ENCODE assay signal across 8 mouse cellular contexts in genomic region chr15:89430341-89430740, GRCm38 (mm10). TPM values are rescaled to one million over a fixed set of nuclear protein-coding genes. Genes with fewer than 3 reads are reported as not detected.
A peak's percentile ranks its signal among the peaks of the same experiment; 100 is the strongest.
DNase-seq lines count a peak whose midpoint lies in the region; ATAC-seq lines count a peak whose summit lies in the region.

No protein-coding gene starts in this region.

- H3K4me1 ChIP-seq in lung, embryonic 16.5 days (replicated peaks; ENCODE audit: control insufficient read depth, insufficient read depth, low read length) = peaks cover 8% of the 10 kb centered on the region; the same call in 1 of the 2 replicates
- H3K4me1 ChIP-seq in brown adipose tissue, adult 24 weeks (ENCODE audit: control insufficient read depth, insufficient read depth, insufficient read length, low read length) = peaks cover 5% of the 10 kb centered on the region; the same call in 1 of the 2 replicates
- peaks cover 22% of the 10 kb centered on the region for H3K4me1 ChIP-seq in forebrain, embryonic 15.5 days

- peak overlapping the region; percentile 93 for H3K4me2 ChIP-seq in lung, embryonic 16.5 days (ENCODE audit: low read depth, low read length)
- peak overlapping the region; percentile 79 for H3K4me2 ChIP-seq in forebrain, embryonic 15.5 days (replicated peaks)

- H3K9me3 ChIP-seq in lung, embryonic 16.5 days (ENCODE audit: control insufficient read depth, low read length) = no peaks in the 10 kb centered on the region
- H3K9me3 ChIP-seq in forebrain, embryonic 15.5 days = no peaks in the 10 kb centered on the region

- 42% methylated on average over 6 of the region's 6 CpGs for WGBS in lung, embryonic 16.5 days
- 48% methylated on average over 6 of the region's 6 CpGs for WGBS in forebrain, embryonic 15.5 days

- no peak for ATAC-seq in lung, embryonic 16.5 days (ENCODE audit: low read depth)
- ATAC-seq in forebrain, embryonic 15.5 days (replicated peaks) = no peak
- 0 out of 2 replicates have a peak, but pooled peaks have one; percentile 1 for ATAC-seq in megakaryocyte progenitor cell, adult 5-6 weeks (replicated peaks; ENCODE audit: poor library complexity)

- H3K27me3 ChIP-seq in lung, embryonic 16.5 days (ENCODE audit: control insufficient read depth, insufficient read depth, low read depth, low read length) = no peaks in the 10 kb centered on the region
- no peaks in the 10 kb centered on the region for H3K27me3 ChIP-seq in forebrain, embryonic 15.5 days

- H3K36me3 ChIP-seq in lung, embryonic 16.5 days (ENCODE audit: control insufficient read depth, insufficient read depth, low read length) = peaks cover 5% of the 10 kb centered on the region
- peaks cover 17% of the 10 kb centered on the region; the same call in 1 of the 2 replicates for H3K36me3 ChIP-seq in forebrain, embryonic 15.5 days

- H3K9ac ChIP-seq in lung, embryonic 16.5 days (ENCODE audit: low read length) = peak overlapping the region; percentile 85
- peak overlapping the region; percentile 79 for H3K9ac ChIP-seq in forebrain, embryonic 15.5 days (replicated peaks)

- H3K4me3 ChIP-seq in lung, embryonic 16.5 days (ENCODE audit: low read length) = peak overlapping the region; percentile 84
- peak overlapping the region; percentile 91 for H3K4me3 ChIP-seq in brown adipose tissue, adult 24 weeks (ENCODE audit: insufficient read depth, low read depth, low read length)
- peak overlapping the region; percentile 81 for H3K4me3 ChIP-seq in forebrain, embryonic 15.5 days

- DNase-seq in lung, postnatal 4 days = no peak
- no peak for DNase-seq in layer of hippocampus, adult 8-10 months (ENCODE audit: low spot score in 2 of 2)
- no peak for DNase-seq in frontal cortex, postnatal 25 days (ENCODE audit: low spot score in 2 of 2)
- no peak for DNase-seq in left cerebral cortex, adult 11 months (ENCODE audit: low spot score)

- peak overlapping the region; percentile 98 for H3K27ac ChIP-seq in lung, embryonic 16.5 days (ENCODE audit: low read length)
- H3K27ac ChIP-seq in brown adipose tissue, adult 24 weeks (replicated peaks; ENCODE audit: low read depth, low read length) = peak overlapping the region; percentile 99
- H3K27ac ChIP-seq in forebrain, embryonic 15.5 days (replicated peaks) = peak overlapping the region; percentile 97

RNA-seq across cellular contexts. Expression of gene Chkb, which starts 0.6 kb away (rescaled TPM):
- polyA plus RNA-seq in lung, embryonic 16.5 days (2015; fragmentation: Nextera tagmentation; extraction: Ambion mirVana) = 58.4 and 60.4 TPM in 2 replicates
- polyA plus RNA-seq in brown adipose tissue, adult 24 weeks (2012; ENCODE audit: insufficient read depth, insufficient read length, missing spikeins) = 151 and 203 TPM in 2 replicates
- 70.5 and 75.8 TPM in 2 replicates for polyA plus RNA-seq in forebrain, embryonic 15.5 days (2015; fragmentation: Nextera tagmentation; extraction: Ambion mirVana)
- total RNA-seq in megakaryocyte progenitor cell, adult 5-6 weeks (2015) = 36.0 and 45.7 TPM in 2 replicates
- 16.4 and 24.5 TPM in 2 replicates for total RNA-seq in megakaryocyte progenitor cell, adult 5-6 weeks (2017)
- 10 to 100 TPM; 42.9 to 50.3 (median 46.2) TPM for total RNA-seq in layer of hippocampus, adult 8-10 months (2022)

RNA-seq across cellular contexts. Expression of gene Gm44502, which starts 0.8 kb away (rescaled TPM):
- not detected in 2 replicates for polyA plus RNA-seq in lung, embryonic 16.5 days (2015; fragmentation: Nextera tagmentation; extraction: Ambion mirVana)
- polyA plus RNA-seq in brown adipose tissue, adult 24 weeks (2012; ENCODE audit: insufficient read depth, insufficient read length, missing spikeins) = 2.1 and 11.4 TPM in 2 replicates
- polyA plus RNA-seq in forebrain, embryonic 15.5 days (2015; fragmentation: Nextera tagmentation; extraction: Ambion mirVana) = 0.29 TPM in 1 of 2 replicates, not detected in the other
- total RNA-seq in megakaryocyte progenitor cell, adult 5-6 weeks (2015) = 1.1 TPM in 1 of 2 replicates, not detected in the other
- total RNA-seq in megakaryocyte progenitor cell, adult 5-6 weeks (2017) = 0.04 and 0.68 TPM in 2 replicates
- not detected for total RNA-seq in layer of hippocampus, adult 8-10 months (2022)

RNA-seq across cellular contexts. Expression of gene C730034F03Rik, which starts 1.0 kb away (rescaled TPM):
- polyA plus RNA-seq in lung, embryonic 16.5 days (2015; fragmentation: Nextera tagmentation; extraction: Ambion mirVana) = 2.6 and 2.9 TPM in 2 replicates
- 1.1 and 2.4 TPM in 2 replicates for polyA plus RNA-seq in brown adipose tissue, adult 24 weeks (2012; ENCODE audit: insufficient read depth, insufficient read length, missing spikeins)
- polyA plus RNA-seq in forebrain, embryonic 15.5 days (2015; fragmentation: Nextera tagmentation; extraction: Ambion mirVana) = 5.5 and 6.4 TPM in 2 replicates
- total RNA-seq in megakaryocyte progenitor cell, adult 5-6 weeks (2015) = 0.98 and 3.6 TPM in 2 replicates
- 3.7 and 5.5 TPM in 2 replicates for total RNA-seq in megakaryocyte progenitor cell, adult 5-6 weeks (2017)
- total RNA-seq in layer of hippocampus, adult 8-10 months (2022) = 1 to 10 TPM; 2.6 to 3.4 (median 3.2) TPM

RNA-seq across cellular contexts. Expression of gene Cpt1b, which starts 4.7 kb away (rescaled TPM):
- polyA plus RNA-seq in lung, embryonic 16.5 days (2015; fragmentation: Nextera tagmentation; extraction: Ambion mirVana) = 4.7 and 5.7 TPM in 2 replicates
- polyA plus RNA-seq in brown adipose tissue, adult 24 weeks (2012; ENCODE audit: insufficient read depth, insufficient read length, missing spikeins) = 440 and 455 TPM in 2 replicates
- polyA plus RNA-seq in forebrain, embryonic 15.5 days (2015; fragmentation: Nextera tagmentation; extraction: Ambion mirVana) = 0.52 and 0.95 TPM in 2 replicates
- total RNA-seq in megakaryocyte progenitor cell, adult 5-6 weeks (2015) = 1.5 and 1.9 TPM in 2 replicates
- 2.3 and 2.5 TPM in 2 replicates for total RNA-seq in megakaryocyte progenitor cell, adult 5-6 weeks (2017)
- 1 to 10 TPM; 1.5 to 3.7 (median 2.8) TPM for total RNA-seq in layer of hippocampus, adult 8-10 months (2022)

RNA-seq across cellular contexts. Expression of gene Syce3, which starts 20.0 kb away (rescaled TPM):
- not detected in 2 replicates for polyA plus RNA-seq in lung, embryonic 16.5 days (2015; fragmentation: Nextera tagmentation; extraction: Ambion mirVana)
- polyA plus RNA-seq in brown adipose tissue, adult 24 weeks (2012; ENCODE audit: insufficient read depth, insufficient read length, missing spikeins) = not detected in 2 replicates
- not detected in 2 replicates for polyA plus RNA-seq in forebrain, embryonic 15.5 days (2015; fragmentation: Nextera tagmentation; extraction: Ambion mirVana)
- total RNA-seq in megakaryocyte progenitor cell, adult 5-6 weeks (2015) = not detected in 2 replicates
- not detected in 2 replicates for total RNA-seq in megakaryocyte progenitor cell, adult 5-6 weeks (2017)
- not detected for total RNA-seq in layer of hippocampus, adult 8-10 months (2022)
